Mouse (Mus musculus): ENCODE data around the gene Cgref1. TPM values are rescaled to one million over a fixed set of nuclear protein-coding genes. Genes with fewer than 3 reads are reported as not detected.

Gene Cgref1
- total RNA-seq, 1 experiment: 14.7 TPM

DNA sequence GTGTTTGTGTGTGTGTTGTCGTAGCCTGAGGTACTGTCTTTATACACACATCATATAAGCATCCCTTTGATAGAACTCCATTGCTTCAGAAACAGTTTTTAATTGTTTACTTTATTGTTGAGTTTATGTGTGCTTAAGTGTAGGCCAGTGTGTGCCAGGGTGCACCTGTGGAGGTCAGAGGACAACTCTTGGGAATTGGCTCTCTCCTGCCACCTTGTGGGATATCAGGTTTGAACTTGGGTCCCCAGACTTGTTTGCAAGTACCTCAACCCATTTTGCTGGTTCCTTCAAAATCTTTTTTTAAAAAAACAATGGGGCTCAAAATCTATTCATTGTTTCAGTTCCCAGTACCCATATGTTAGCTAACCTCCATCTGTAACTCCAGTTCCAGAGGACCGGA lies 2.4 kb downstream of the Cgref1 start:
- H3K9me3 ChIP-seq (ENCODE audit: control insufficient read depth, insufficient read depth, low read depth, low read length): no peaks in the 10 kb centered on the region
- in situ Hi-C loops (cut with MboI; ENCODE audit: low sequenced_read_pairs in 2 of 2, unreplicated experiment in 2 of 2): loop anchor here in 1 of 2 experiments (25.0 kb wide), 1 partner anchor 131 kb away; the partner anchor contains the start of gene Mapre3
- H3K36me3 ChIP-seq (ENCODE audit: control insufficient read depth, insufficient read depth, low read length, poor library complexity, severe bottlenecking): no peaks in the 10 kb centered on the region
- H3K4me1 ChIP-seq (ENCODE audit: control insufficient read depth in 2 of 2, insufficient read depth in 2 of 2, low read length in 2 of 2, poor library complexity in 1 of 2): no peaks in the 10 kb centered on the region
- no peak for TF ChIP-seq MAFK (IDR thresholded peaks at IDR 0.05; ENCODE audit: insufficient read depth, low read depth, low read length)
- TF ChIP-seq CHD2 (IDR thresholded peaks at IDR 0.05; ENCODE audit: low read depth, low read length): no peak
- TF ChIP-seq ZC3H11A (IDR thresholded peaks at IDR 0.05; ENCODE audit: borderline replicate concordance, low read depth, low read length): peak; percentile 42; the same call in 1 of the 2 replicates
- H3K4me3 ChIP-seq (ENCODE audit: insufficient read depth in 1 of 2, low read depth in 1 of 2, low read length in 2 of 2, poor library complexity in 1 of 2, severe bottlenecking in 1 of 2): no peak overlapping the region
- no peak for DNase-seq (ENCODE audit: low read depth, low spot score)
- no peak overlapping the region for H3K27ac ChIP-seq (ENCODE audit: insufficient read depth, low read depth, low read length, poor library complexity, severe bottlenecking)
- H3K9ac ChIP-seq (ENCODE audit: insufficient read depth, low read depth, low read length, poor library complexity, severe bottlenecking): no peak overlapping the region

DNA sequence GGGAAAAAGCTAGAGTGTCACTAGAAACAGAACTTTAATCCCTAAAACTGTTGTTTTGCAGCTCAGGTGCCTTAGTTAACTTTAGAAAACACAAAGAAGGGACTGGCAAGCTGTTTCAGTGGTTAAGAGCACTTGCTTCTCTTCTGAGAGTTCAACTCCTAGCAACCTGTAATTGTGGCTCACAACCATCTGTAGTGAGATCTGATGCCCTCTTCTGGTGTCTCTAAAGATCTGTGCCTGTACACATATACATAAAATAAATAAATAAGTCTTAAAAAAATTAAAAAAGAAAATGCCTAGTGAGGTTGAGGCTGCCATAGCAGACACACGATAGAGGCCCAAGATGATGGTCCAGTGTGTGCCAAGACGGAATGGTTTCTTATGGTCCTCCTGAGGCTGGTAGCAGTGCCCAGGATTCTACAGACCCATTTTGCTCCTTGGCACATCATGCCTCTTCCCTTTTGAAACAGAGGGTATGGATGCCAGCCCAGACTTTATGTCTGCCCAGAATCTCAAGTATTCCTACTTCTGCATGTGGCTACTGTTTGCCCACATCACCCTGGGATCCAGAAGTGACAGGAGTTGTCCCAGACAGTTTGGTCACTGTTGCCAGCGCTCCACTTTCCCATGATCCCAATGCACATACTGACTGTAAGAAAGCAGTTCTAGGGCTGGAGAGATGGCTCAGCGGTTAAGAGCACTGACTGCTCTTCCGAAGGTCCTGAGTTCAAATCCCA lies 10.5 kb downstream of the Cgref1 start:
- H3K4me3 ChIP-seq (ENCODE audit: insufficient read depth in 1 of 2, low read depth in 1 of 2, low read length in 2 of 2, poor library complexity in 1 of 2, severe bottlenecking in 1 of 2): no peak overlapping the region
- H3K9me3 ChIP-seq (ENCODE audit: control insufficient read depth, insufficient read depth, low read depth, low read length): no peaks in the 10 kb centered on the region
- no peak overlapping the region for H3K9ac ChIP-seq (ENCODE audit: insufficient read depth, low read depth, low read length, poor library complexity, severe bottlenecking)
- TF ChIP-seq HCFC1 (IDR thresholded peaks at IDR 0.05; ENCODE audit: borderline replicate concordance, insufficient read depth, low read length) (no peak), MAFK (IDR thresholded peaks at IDR 0.05; ENCODE audit: insufficient read depth, low read depth, low read length) (no peak), ZNF384 (IDR thresholded peaks at IDR 0.05; ENCODE audit: low read depth, low read length) (no peak), CHD2 (IDR thresholded peaks at IDR 0.05; ENCODE audit: low read depth, low read length) (no peak), ZC3H11A (IDR thresholded peaks at IDR 0.05; ENCODE audit: borderline replicate concordance, low read depth, low read length) (no peak)
- H3K4me1 ChIP-seq (ENCODE audit: control insufficient read depth in 2 of 2, insufficient read depth in 2 of 2, low read length in 2 of 2, poor library complexity in 1 of 2): no peaks in the 10 kb centered on the region
- DNase-seq (ENCODE audit: low read depth, low spot score): no peak
- in situ Hi-C loops (cut with MboI; ENCODE audit: low sequenced_read_pairs in 2 of 2, unreplicated experiment in 2 of 2): loop anchor here in 1 of 2 experiments (25.0 kb wide), 1 partner anchor 123 kb away; the partner anchor contains the start of gene Mapre3
- H3K27ac ChIP-seq (ENCODE audit: insufficient read depth, low read depth, low read length, poor library complexity, severe bottlenecking): no peak overlapping the region
- H3K36me3 ChIP-seq (ENCODE audit: control insufficient read depth, insufficient read depth, low read length, poor library complexity, severe bottlenecking): no peaks in the 10 kb centered on the region

DNA sequence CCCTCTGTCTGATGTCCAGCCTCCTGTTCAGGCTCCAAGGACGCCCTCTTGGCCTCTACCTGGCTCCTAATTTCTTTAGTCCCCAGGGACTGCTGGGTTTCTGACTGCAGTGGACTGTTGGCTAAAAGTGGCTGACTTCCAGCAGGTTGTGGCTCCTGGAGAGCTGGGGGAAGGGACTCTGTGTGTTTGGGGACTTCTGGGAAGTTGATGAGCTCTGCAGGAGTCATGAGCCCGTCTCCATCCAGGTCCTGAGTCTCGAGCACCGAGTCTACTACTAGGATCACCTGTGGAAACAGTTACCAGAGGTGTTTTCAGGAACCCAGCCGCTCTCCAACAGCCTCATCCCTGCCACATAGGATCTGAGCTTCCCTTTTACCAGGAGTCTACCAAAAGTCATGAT lies 11.7 kb downstream of the Cgref1 start:
- TF ChIP-seq HCFC1 (IDR thresholded peaks at IDR 0.05; ENCODE audit: borderline replicate concordance, insufficient read depth, low read length) (no peak), CHD2 (IDR thresholded peaks at IDR 0.05; ENCODE audit: low read depth, low read length) (no peak), ZC3H11A (IDR thresholded peaks at IDR 0.05; ENCODE audit: borderline replicate concordance, low read depth, low read length) (no peak), ZNF384 (IDR thresholded peaks at IDR 0.05; ENCODE audit: low read depth, low read length) (no peak), MAFK (IDR thresholded peaks at IDR 0.05; ENCODE audit: insufficient read depth, low read depth, low read length) (no peak)
- Histone ChIP-seq H3K27ac (ENCODE audit: insufficient read depth, low read depth, low read length, poor library complexity, severe bottlenecking) (no peak overlapping the region), H3K9ac (ENCODE audit: insufficient read depth, low read depth, low read length, poor library complexity, severe bottlenecking) (no peak overlapping the region), H3K4me1 (ENCODE audit: control insufficient read depth in 2 of 2, insufficient read depth in 2 of 2, low read length in 2 of 2, poor library complexity in 1 of 2) (no peaks in the 10 kb centered on the region), H3K9me3 (ENCODE audit: control insufficient read depth, insufficient read depth, low read depth, low read length) (no peaks in the 10 kb centered on the region), H3K36me3 (ENCODE audit: control insufficient read depth, insufficient read depth, low read length, poor library complexity, severe bottlenecking) (no peaks in the 10 kb centered on the region), H3K4me3 (ENCODE audit: insufficient read depth in 1 of 2, low read depth in 1 of 2, low read length in 2 of 2, poor library complexity in 1 of 2, severe bottlenecking in 1 of 2) (no peak overlapping the region)
- DNase-seq (ENCODE audit: low read depth, low spot score): no peak
- in situ Hi-C loops (cut with MboI; ENCODE audit: low sequenced_read_pairs in 2 of 2, unreplicated experiment in 2 of 2): loop anchor here in 1 of 2 experiments (25.0 kb wide), 1 partner anchor 121 kb away; the partner anchor contains the start of gene Mapre3

DNA sequence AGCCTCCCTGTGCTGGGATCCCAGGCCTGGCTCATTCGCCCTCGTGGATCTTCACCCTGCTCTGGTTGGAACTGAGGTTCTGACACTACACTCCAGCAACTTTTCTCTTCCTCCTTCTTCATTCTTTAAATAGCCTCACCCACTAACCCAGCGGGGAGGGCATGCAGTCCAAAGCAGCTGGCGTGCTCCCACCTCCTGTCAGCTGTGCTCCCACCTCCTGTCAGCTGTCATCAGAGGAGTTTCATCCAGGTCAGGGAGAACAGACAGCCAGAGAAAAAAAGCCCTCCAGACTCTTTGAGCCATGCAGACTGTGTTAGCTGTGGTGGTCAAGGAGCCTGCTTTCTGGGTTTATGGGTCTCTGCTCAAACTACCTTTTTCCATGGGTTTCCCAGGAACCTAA lies 14.0 kb downstream of the Cgref1 start:
- Histone ChIP-seq H3K4me3 (ENCODE audit: insufficient read depth in 1 of 2, low read depth in 1 of 2, low read length in 2 of 2, poor library complexity in 1 of 2, severe bottlenecking in 1 of 2) (no peak overlapping the region), H3K4me1 (ENCODE audit: control insufficient read depth in 2 of 2, insufficient read depth in 2 of 2, low read length in 2 of 2, poor library complexity in 1 of 2) (peaks cover 0 to 5% of the 10 kb centered on the region in 2 experiments; a peak in 1 of 4 replicates), H3K36me3 (ENCODE audit: control insufficient read depth, insufficient read depth, low read length, poor library complexity, severe bottlenecking) (no peaks in the 10 kb centered on the region), H3K9ac (ENCODE audit: insufficient read depth, low read depth, low read length, poor library complexity, severe bottlenecking) (no peak overlapping the region), H3K27ac (ENCODE audit: insufficient read depth, low read depth, low read length, poor library complexity, severe bottlenecking) (no peak overlapping the region), H3K9me3 (ENCODE audit: control insufficient read depth, insufficient read depth, low read depth, low read length) (no peaks in the 10 kb centered on the region)
- no peak for DNase-seq (ENCODE audit: low read depth, low spot score)
- TF ChIP-seq ZC3H11A (IDR thresholded peaks at IDR 0.05; ENCODE audit: borderline replicate concordance, low read depth, low read length): no peak
- TF ChIP-seq CHD2 (IDR thresholded peaks at IDR 0.05; ENCODE audit: low read depth, low read length): no peak
- no peak for TF ChIP-seq ZNF384 (IDR thresholded peaks at IDR 0.05; ENCODE audit: low read depth, low read length)
- no peak for TF ChIP-seq HCFC1 (IDR thresholded peaks at IDR 0.05; ENCODE audit: borderline replicate concordance, insufficient read depth, low read length)
- no peak for TF ChIP-seq MAFK (IDR thresholded peaks at IDR 0.05; ENCODE audit: insufficient read depth, low read depth, low read length)
- in situ Hi-C loops (cut with MboI; ENCODE audit: low sequenced_read_pairs in 2 of 2, unreplicated experiment in 2 of 2): loop anchor here in 1 of 2 experiments (25.0 kb wide), 1 partner anchor 119 kb away; the partner anchor contains the start of gene Mapre3
